Mouse (Mus musculus): ENCODE data around the gene Yipf1. TPM values are rescaled to one million over a fixed set of nuclear protein-coding genes. Genes with fewer than 3 reads are reported as not detected.

The Yipf1 gene
- polyA plus RNA-seq, 1 experiment from 2014 or later = 39.5 TPM

DNA sequence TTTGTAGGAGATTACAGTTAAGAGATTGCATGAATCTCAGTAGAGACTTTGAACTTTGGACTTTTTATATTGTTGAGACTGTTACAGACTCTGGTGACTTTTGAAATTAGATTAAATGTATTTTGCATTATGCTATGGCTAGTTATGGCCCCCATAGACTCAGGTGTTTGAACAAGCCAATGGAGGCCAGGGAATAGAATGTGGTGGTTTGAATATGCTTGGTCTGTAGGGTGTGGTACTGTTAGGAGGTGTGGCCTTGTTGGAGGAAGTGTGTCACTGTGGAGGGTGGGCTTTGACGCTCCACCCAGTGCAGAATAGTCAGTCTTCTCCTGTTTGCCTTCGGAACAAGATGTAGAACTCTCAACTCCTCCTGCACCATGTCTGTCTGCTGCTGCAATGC is 8.9 kb downstream of the Yipf1 start:
- Histone ChIP-seq H3K9ac (no peak overlapping the region), H3K27me3 (replicated peaks) (no peaks in the 10 kb centered on the region), H3K4me2 (no peak overlapping the region), H3K4me1 (replicated peaks) (no peaks in the 10 kb centered on the region), H3K36me3 (peaks cover 76% of the 10 kb centered on the region), H3K27ac (ENCODE audit: poor library complexity, severe bottlenecking) (no peak overlapping the region), H3K4me3 (no peak overlapping the region), H3K9me3 (replicated peaks) (no peaks in the 10 kb centered on the region)
- 92% methylated on average over 2 of the region's 2 CpGs for WGBS
- ATAC-seq (ENCODE audit: insufficient number of reproducible peaks, low FRiP score) = no peak

DNA sequence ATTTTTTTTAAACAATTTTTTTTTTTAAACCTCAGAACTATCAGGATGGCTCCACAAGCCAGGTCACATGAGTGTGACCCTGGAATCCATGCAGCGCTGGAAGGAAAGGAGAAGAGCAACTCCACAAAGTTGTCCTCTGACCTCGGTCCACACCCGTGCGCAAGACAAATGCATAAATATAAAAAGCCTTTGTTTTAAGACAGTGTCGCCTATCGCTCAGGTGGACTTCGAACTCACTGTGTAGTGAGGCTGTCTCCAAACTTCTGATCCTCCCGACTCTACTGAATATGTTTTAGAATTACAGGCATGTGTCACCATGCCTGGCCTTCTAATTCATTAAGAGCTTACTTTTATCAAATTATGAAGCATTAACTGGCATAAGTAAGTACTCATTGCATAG is 14.4 kb downstream of the Yipf1 start:
- H3K9me3 ChIP-seq (replicated peaks) = peaks cover 3% of the 10 kb centered on the region; the same call in 1 of the 2 replicates
- no peak overlapping the region for H3K4me2 ChIP-seq
- no peak overlapping the region for H3K9ac ChIP-seq
- no peak for ATAC-seq (ENCODE audit: insufficient number of reproducible peaks, low FRiP score)
- H3K4me1 ChIP-seq (replicated peaks) = no peaks in the 10 kb centered on the region
- no peak overlapping the region for H3K4me3 ChIP-seq
- H3K27me3 ChIP-seq (replicated peaks) = no peaks in the 10 kb centered on the region
- WGBS = 89% methylated on average over 8 of the region's 8 CpGs
- no peak overlapping the region for H3K27ac ChIP-seq (ENCODE audit: poor library complexity, severe bottlenecking)
- H3K36me3 ChIP-seq = peaks cover 42% of the 10 kb centered on the region

DNA sequence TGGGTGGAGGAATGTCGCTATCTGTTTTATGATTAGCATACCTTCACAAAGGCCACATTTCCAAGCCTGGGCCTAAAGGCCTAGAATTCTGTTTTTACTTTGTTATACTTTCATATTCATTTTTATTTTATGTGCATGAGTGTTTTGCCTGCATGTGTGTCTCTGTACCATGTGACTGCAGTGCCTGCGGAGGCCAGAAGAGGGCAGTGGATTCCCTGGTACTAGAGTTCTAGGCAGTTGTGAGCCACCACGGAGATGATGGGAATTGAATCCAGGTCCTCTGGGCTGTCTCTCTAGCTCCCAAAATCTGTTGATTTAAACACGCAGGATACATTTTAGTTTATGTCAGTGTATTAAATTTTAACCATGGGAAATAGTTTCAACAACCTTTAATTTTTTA is 19.4 kb downstream of the Yipf1 start:
- 92% methylated on average over 4 of the region's 4 CpGs for WGBS
- ATAC-seq (ENCODE audit: insufficient number of reproducible peaks, low FRiP score) = no peak
- no peak overlapping the region for H3K9ac ChIP-seq
- no peak overlapping the region for H3K4me2 ChIP-seq
- H3K36me3 ChIP-seq = peaks cover 21% of the 10 kb centered on the region
- H3K4me3 ChIP-seq = no peak overlapping the region
- peaks cover 4% of the 10 kb centered on the region; the same call in 1 of the 2 replicates for H3K9me3 ChIP-seq (replicated peaks)
- H3K27me3 ChIP-seq (replicated peaks) = no peaks in the 10 kb centered on the region
- H3K4me1 ChIP-seq (replicated peaks) = no peaks in the 10 kb centered on the region
- H3K27ac ChIP-seq (ENCODE audit: poor library complexity, severe bottlenecking) = no peak overlapping the region

DNA sequence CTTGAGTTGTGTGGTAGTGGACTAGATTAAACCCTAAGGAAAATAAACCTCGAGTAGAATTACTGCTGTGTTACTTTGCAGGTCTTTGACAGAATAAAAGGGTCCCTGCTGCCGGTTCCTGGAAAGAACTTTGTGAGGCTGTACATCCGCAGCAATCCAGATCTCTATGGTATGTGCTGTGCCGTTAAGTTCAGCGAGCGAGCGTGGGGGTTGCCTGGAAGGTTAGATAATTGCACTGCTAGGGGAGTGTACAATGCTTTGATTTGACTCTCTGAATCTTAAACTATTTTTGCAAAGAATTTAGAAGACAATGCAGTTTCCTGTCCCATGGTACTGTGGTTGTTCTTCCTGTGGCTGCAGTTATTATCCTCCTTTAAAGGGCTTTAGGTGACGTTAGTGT is 22.2 kb downstream of the Yipf1 start:
- Histone ChIP-seq H3K9ac (no peak overlapping the region), H3K36me3 (peaks cover 19% of the 10 kb centered on the region), H3K4me3 (no peak overlapping the region), H3K4me1 (replicated peaks) (no peaks in the 10 kb centered on the region), H3K9me3 (replicated peaks) (peaks cover 4% of the 10 kb centered on the region; the same call in 1 of the 2 replicates), H3K27ac (ENCODE audit: poor library complexity, severe bottlenecking) (no peak overlapping the region), H3K27me3 (replicated peaks) (no peaks in the 10 kb centered on the region), H3K4me2 (no peak overlapping the region)
- ATAC-seq (ENCODE audit: insufficient number of reproducible peaks, low FRiP score) = no peak
- 70% methylated on average over 8 of the region's 8 CpGs for WGBS

DNA sequence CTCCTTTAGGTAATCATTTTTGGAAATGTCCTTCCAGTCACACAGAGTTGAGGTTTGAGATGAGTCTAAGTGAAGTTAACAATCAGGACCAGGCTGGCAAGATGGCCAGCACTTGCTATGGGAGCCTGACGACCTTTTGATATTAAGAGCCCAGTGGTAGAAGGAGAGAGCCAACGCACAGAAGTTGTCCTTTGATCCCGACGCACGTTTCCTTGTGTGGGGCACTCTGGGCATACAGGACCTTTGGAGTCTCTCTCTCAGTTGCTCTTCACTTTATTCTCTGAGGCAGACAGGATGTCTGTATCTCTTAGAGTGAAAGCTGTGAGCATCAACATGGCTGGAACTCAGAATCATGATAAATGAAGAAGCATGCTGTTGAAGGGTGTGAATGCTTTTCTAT is 23.3 kb downstream of the Yipf1 start:
- whole genome bisulfite sequencing = 79% methylated on average over 5 of the region's 5 CpGs
- peaks cover 19% of the 10 kb centered on the region for H3K36me3 ChIP-seq
- H3K4me1 ChIP-seq (replicated peaks) = no peaks in the 10 kb centered on the region
- H3K4me3 ChIP-seq = no peak overlapping the region
- ATAC-seq (ENCODE audit: insufficient number of reproducible peaks, low FRiP score) = no peak
- no peak overlapping the region for H3K27ac ChIP-seq (ENCODE audit: poor library complexity, severe bottlenecking)
- H3K4me2 ChIP-seq = no peak overlapping the region
- no peak overlapping the region for H3K9ac ChIP-seq
- peaks cover 4% of the 10 kb centered on the region; the same call in 1 of the 2 replicates for H3K9me3 ChIP-seq (replicated peaks)
- no peaks in the 10 kb centered on the region for H3K27me3 ChIP-seq (replicated peaks)

DNA sequence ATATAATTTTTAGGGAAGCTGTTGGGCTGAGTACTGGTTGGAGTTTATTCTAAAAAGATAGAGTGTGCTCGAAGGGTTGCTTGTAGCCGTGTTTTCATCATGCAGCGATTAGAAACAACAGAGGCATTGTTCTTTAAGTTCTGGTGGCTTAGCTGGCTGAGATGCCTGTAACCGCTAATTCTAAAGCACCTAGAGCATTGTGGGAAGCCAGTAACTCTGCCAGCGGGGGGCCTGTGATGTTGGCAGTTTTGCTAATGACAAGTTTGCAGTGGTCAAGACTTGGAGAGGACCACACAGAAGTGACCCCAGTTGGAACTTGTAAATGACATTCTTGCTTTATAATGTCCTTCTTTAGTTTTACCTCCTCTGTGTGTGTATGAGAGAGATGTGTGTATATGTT is 27.2 kb downstream of the Yipf1 start:
- H3K27ac ChIP-seq (ENCODE audit: poor library complexity, severe bottlenecking) = no peak overlapping the region
- H3K4me2 ChIP-seq = no peak overlapping the region
- no peak for ATAC-seq (ENCODE audit: insufficient number of reproducible peaks, low FRiP score)

DNA sequence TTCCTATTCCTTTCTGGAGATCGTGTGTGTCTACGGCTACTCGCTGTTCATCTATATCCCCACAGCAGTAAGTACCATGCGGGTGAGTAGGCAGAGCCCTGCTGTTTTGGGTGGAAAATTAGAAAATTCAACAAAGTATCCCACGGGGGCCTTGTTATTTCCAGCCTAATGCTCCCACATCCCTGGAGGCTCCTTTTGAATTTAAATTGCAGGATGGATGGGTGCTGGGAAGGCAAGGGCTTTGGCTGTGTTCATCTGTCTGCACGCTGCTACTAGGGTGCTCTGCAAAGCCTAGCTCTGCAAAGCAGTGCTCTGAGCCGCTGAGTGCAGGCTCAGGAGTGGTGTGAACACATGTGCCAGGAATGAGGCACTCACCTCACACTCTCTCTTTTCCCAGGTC is 30.4 kb downstream of the Yipf1 start:
- no peak overlapping the region for H3K4me3 ChIP-seq
- peaks cover 6% of the 10 kb centered on the region; the same call in 1 of the 2 replicates for H3K4me1 ChIP-seq (replicated peaks)
- H3K27ac ChIP-seq (ENCODE audit: poor library complexity, severe bottlenecking) = no peak overlapping the region
- WGBS = 80% methylated on average over 7 of the region's 7 CpGs
- no peak overlapping the region for H3K4me2 ChIP-seq
- peaks cover 17% of the 10 kb centered on the region for H3K36me3 ChIP-seq
- no peaks in the 10 kb centered on the region for H3K27me3 ChIP-seq (replicated peaks)
- no peaks in the 10 kb centered on the region for H3K9me3 ChIP-seq (replicated peaks)
- no peak overlapping the region for H3K9ac ChIP-seq
- ATAC-seq (ENCODE audit: insufficient number of reproducible peaks, low FRiP score) = no peak

More for the DNA sequence above, 27.2 kb downstream of the Yipf1 start:
- peaks cover 31% of the 10 kb centered on the region for H3K36me3 ChIP-seq
- no peaks in the 10 kb centered on the region for H3K4me1 ChIP-seq (replicated peaks)
- H3K9me3 ChIP-seq (replicated peaks) = no peaks in the 10 kb centered on the region
- H3K4me3 ChIP-seq = no peak overlapping the region
- 62% methylated on average over 5 of the region's 5 CpGs for WGBS
- H3K9ac ChIP-seq = no peak overlapping the region
- H3K27me3 ChIP-seq (replicated peaks) = no peaks in the 10 kb centered on the region

DNA sequence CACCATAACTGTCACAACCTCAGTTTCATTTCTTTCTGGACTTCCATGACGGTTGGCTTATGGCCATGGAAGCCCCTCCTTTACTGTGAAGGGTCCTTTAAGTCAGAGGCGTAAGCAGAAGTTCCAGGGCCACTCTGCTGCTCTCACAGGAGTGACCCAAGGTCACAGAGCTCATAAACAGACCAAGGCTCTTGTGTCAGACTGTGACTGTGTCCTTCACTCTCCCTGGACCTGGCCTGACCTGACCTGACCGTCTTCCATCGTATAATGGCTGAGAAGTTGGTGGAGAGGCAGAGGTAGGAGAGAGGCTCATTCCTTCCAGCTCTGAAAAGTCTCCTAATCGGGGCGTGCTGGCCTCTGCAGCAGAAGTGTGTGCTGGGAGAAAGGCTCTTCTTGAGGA is 33.1 kb downstream of the Yipf1 start:
- Histone ChIP-seq H3K36me3 (peaks cover 22% of the 10 kb centered on the region), H3K9ac (no peak overlapping the region; the same call in 1 of the 2 replicates), H3K4me3 (no peak overlapping the region), H3K9me3 (replicated peaks) (no peaks in the 10 kb centered on the region), H3K27ac (ENCODE audit: poor library complexity, severe bottlenecking) (no peak overlapping the region), H3K27me3 (replicated peaks) (no peaks in the 10 kb centered on the region), H3K4me1 (replicated peaks) (peaks cover 6% of the 10 kb centered on the region; the same call in 1 of the 2 replicates), H3K4me2 (no peak overlapping the region)
- ATAC-seq (ENCODE audit: insufficient number of reproducible peaks, low FRiP score) = no peak
- 72% methylated on average over 6 of the region's 6 CpGs for WGBS

DNA sequence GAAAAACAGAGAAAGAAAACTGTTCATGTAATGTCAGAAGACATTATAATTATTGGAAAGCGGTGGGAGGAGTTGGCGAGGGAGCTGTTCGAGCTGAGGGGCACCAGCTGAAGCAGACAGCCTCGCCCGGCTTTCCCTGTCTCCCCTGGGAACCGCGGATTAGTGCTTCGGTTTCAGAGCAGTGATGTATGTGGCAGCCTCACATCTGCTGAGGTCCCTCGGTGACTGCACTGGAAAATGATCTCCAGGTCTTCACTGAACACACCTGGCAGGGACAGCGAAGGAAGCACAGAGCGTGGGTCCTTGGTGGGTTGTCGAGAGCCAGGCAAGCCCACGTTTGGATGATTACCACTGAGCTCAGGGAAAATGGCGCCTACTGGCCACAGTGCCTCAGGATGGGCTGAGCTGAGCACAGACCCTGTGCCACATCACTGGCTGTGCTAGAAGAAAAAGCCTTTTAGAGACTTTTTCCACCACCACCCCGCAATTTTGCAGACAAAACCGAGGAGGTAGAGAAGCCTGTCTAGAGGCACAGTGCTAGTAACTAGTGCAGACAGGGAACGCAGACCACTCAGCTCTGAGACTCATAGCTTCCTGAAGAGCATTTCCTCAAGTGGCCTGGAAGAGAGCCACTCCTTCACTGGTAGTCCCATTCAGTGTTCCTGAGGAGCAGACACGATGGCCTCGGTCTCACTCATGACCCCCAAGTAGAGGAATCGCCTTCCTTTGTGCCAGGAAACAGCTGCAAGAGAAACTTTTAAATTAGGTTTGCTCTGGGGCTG is 34.6 kb downstream of the Yipf1 start:
- H3K27me3 ChIP-seq (replicated peaks) = no peaks in the 10 kb centered on the region
- no peaks in the 10 kb centered on the region for H3K9me3 ChIP-seq (replicated peaks)
- no peak overlapping the region for H3K4me3 ChIP-seq
- H3K4me2 ChIP-seq = 0 out of 2 replicates have a peak overlapping the region, but pooled peaks have one; percentile 32
- no peak for ATAC-seq (ENCODE audit: insufficient number of reproducible peaks, low FRiP score)
- H3K36me3 ChIP-seq = peaks cover 27% of the 10 kb centered on the region
- H3K4me1 ChIP-seq (replicated peaks) = peaks cover 6% of the 10 kb centered on the region; the same call in 1 of the 2 replicates
- 70% methylated on average over 20 of the region's 20 CpGs for WGBS
- no peak overlapping the region for H3K27ac ChIP-seq (ENCODE audit: poor library complexity, severe bottlenecking)
- peak overlapping the region; percentile 25; the same call in 1 of the 2 replicates for H3K9ac ChIP-seq

DNA sequence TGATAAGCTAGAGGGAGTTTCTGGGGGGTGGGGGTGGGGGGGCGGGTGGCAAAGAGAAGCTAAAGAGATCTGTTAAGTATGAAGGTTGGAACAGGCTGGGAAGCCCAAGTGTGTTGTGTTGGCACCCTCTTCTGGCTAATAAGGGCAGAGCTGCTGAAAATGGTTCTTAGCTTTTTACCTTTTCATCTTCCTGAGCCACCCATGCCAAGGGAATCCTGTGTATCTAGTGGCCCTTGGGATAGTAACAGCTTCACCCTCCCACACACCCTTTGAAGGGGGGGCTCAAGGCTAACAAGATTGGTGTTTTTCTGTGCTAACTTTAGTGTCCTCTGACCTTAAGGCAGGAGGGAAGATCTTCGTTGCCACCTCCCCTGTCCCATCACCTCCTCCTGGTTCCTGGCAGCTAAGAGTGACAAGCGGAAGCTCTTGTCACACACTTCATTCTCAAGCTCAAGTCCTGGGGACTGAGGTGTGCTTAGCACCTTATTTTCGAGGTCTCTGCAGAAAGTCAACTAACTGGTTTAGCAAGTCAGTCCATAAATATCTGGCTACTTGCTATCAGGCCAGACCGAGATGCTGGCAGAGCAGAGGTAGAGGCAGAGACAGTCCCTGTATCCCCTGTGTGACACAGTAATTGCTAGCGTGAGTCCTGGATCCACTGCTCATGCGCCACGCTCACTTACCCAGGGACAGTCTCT is 35.3 kb downstream of the Yipf1 start:
- ATAC-seq (ENCODE audit: insufficient number of reproducible peaks, low FRiP score) = no peak
- Histone ChIP-seq H3K27me3 (replicated peaks) (no peaks in the 10 kb centered on the region), H3K9me3 (replicated peaks) (no peaks in the 10 kb centered on the region), H3K9ac (0 out of 2 replicates have a peak overlapping the region, but pooled peaks have one; percentile 25), H3K4me1 (replicated peaks) (peaks cover 6% of the 10 kb centered on the region; the same call in 1 of the 2 replicates), H3K27ac (ENCODE audit: poor library complexity, severe bottlenecking) (no peak overlapping the region), H3K4me2 (0 out of 2 replicates have a peak overlapping the region, but pooled peaks have one; percentile 32), H3K4me3 (no peak overlapping the region), H3K36me3 (peaks cover 25% of the 10 kb centered on the region)
- WGBS = 56% methylated on average over 8 of the region's 8 CpGs

DNA sequence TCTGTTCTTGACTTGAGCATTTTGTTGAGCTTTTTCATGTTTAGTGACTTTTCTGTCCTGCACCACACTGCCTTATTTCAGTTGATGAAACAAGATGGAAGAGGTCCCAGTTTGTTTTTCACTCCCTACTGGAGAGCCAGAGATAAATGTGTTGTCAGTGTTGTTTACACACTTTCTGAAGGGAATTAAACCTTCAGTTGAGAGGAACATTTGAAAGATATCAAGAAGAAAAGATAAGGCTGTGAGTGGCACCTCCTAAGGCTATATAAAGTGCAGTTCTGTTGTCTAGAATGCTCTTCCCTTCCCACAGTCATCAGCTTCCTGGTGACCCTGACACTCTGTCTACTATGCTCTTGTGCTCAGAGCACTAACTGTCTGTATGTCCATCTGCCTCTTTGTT is 37.2 kb downstream of the Yipf1 start:
- Histone ChIP-seq H3K4me1 (replicated peaks) (peaks cover 6% of the 10 kb centered on the region; the same call in 1 of the 2 replicates), H3K4me3 (no peak overlapping the region), H3K27ac (ENCODE audit: poor library complexity, severe bottlenecking) (no peak overlapping the region), H3K9ac (no peak overlapping the region), H3K4me2 (no peak overlapping the region), H3K9me3 (replicated peaks) (no peaks in the 10 kb centered on the region), H3K27me3 (replicated peaks) (no peaks in the 10 kb centered on the region), H3K36me3 (peaks cover 12% of the 10 kb centered on the region; the same call in 1 of the 2 replicates)
- no peak for ATAC-seq (ENCODE audit: insufficient number of reproducible peaks, low FRiP score)

Data from heart, embryonic 12.5 days (tissue).